Mouse (Mus musculus) heart, adult 2 months (tissue): Measurements from ENCODE around the gene Trim2. TPM values are rescaled to one million over a fixed set of nuclear protein-coding genes. Genes with fewer than 3 reads are reported as not detected.

Experiments used
- DNase-seq, 2 experiments: peaks; one replicate each; pipeline ENCODE4 v3.0.0; 2021
- H3K27ac ChIP-seq: fragments of 200-600 bp; 2 replicates; pipeline ENCODE4 v1.8.1; 2022
- H3K27me3 ChIP-seq: fragments of 200-500 bp; 2 replicates; pipeline ENCODE4 v1.6.1; 2012; ENCODE audit warnings: mild to moderate bottlenecking, low read length, inconsistent platforms, mixed read lengths; ENCODE audit not compliant: control insufficient read depth, insufficient read depth
- H3K36me3 ChIP-seq: fragments of 200-500 bp; 2 replicates; pipeline ENCODE4 v1.6.1; 2012; ENCODE audit warnings: low read length, inconsistent platforms; ENCODE audit not compliant: control insufficient read depth, insufficient read depth
- H3K4me1 ChIP-seq: fragments of 200-500 bp; 2 replicates; pipeline ENCODE4 v1.6.1; 2011; ENCODE audit warnings: low read length; ENCODE audit not compliant: control insufficient read depth, insufficient read depth
- H3K4me3 ChIP-seq: fragments of 200-600 bp; 2 replicates; pipeline ENCODE4 v1.8.1; 2022
- H3K79me2 ChIP-seq: fragments of 200-500 bp; replicated peaks from 2 replicates; pipeline ENCODE4 v1.6.1; 2012; ENCODE audit warnings: mild to moderate bottlenecking, inconsistent platforms, low read length, moderate library complexity, mixed read lengths; ENCODE audit not compliant: control insufficient read depth, insufficient read depth
- H3K9ac ChIP-seq: fragments of 200-500 bp; 2 replicates; pipeline ENCODE4 v1.6.1; 2012; ENCODE audit warnings: low read depth, mild to moderate bottlenecking, control low read depth, inconsistent platforms, low read length, mixed read lengths
- CTCF ChIP-seq: fragments of 200-600 bp; IDR thresholded peaks from 2 replicates; pipeline ENCODE4 v1.8.1; 2022; ENCODE audit warnings: antibody characterized with exemption, mild to moderate bottlenecking, moderate library complexity
- EP300 ChIP-seq: fragments of 200-500 bp; IDR thresholded peaks from 2 replicates; pipeline ENCODE4 v1.6.1; 2011; ENCODE audit warnings: low read depth, low read length, control low read depth; ENCODE audit not compliant: insufficient read depth
- POLR2A ChIP-seq: fragments of 200-500 bp; IDR thresholded peaks from 2 replicates; pipeline ENCODE4 v1.6.1; 2011; ENCODE audit warnings: mild to moderate bottlenecking, low read depth, low read length, control low read depth; ENCODE audit not compliant: insufficient read depth
- WGBS: fragments of 180-500 bp; shearing (Covaris S2); methylation state at CpG from one replicate; pipeline ENCODE4 v1.1.7; 2018; 5-methylcytosine and 5-hydroxymethylcytosine counted together
- intact Hi-C: fragments of 180-260 bp; cut with DNase I; formaldehyde crosslinking; loops from one replicate; pipeline ENCODE4 v1.15.1; 2025
- polyA plus RNA-seq: library from polyadenylated mRNA; depleted of rRNA; stranded (reverse); fragments of >200 nt; gene quantifications from 2 replicates; pipeline ENCODE4 v1.2.3, GENCODE M21; 2012
- total RNA-seq, 2 experiments: library from RNA; stranded (reverse); gene quantifications; 2 replicates each; pipeline ENCODE4 v1.2.3; 2021

Trim2 gene
- total and polyA plus RNA-seq, 3 experiments, result 4.7 to 5.7 (median 5.2) TPM

DNA sequence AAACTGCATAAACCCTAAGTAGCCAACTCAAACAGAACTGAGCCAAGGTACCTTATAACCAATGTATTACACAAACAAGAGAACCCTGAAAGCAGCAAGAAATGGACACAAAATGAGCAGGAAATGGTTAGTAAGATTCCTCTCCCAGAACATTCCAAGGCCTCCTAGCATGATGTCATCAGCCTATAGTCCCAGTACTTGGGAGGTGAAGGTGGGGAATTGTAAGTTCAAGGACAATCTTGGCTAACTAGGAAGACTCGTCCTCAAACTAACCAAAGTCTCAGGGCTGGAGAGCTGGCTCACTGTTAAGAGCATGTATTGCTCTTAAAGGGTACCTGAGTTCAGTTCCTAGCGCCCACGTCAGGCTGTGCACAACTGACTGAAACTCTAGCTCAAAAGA is 108.4 kb downstream of the Trim2 start:
- intact Hi-C loops, result no loop called here

GRCm38 (mm10) chr3:84193881-84194280 is 112.8 kb downstream of the Trim2 start:
- Histone ChIP-seq H3K4me1 (peaks cover 1% of the 10 kb centered on the region; the same call in 1 of the 2 replicates), H3K9ac (no peak overlapping the region), H3K27me3 (no peaks in the 10 kb centered on the region), H3K27ac (no peak overlapping the region), H3K4me3 (no peak overlapping the region), H3K79me2 (no peaks in the 10 kb centered on the region), H3K36me3 (no peaks in the 10 kb centered on the region)
- no peak for TF ChIP-seq POLR2A
- DNase-seq, result no peak
- WGBS, result 72% methylated on average over 4 of the region's 4 CpGs
- intact Hi-C loops, result no loop called here

More for the DNA sequence above, 108.4 kb downstream of the Trim2 start:
- Histone ChIP-seq H3K27ac (no peak overlapping the region), H3K4me1 (no peaks in the 10 kb centered on the region), H3K36me3 (no peaks in the 10 kb centered on the region), H3K4me3 (no peak overlapping the region), H3K9ac (no peak overlapping the region), H3K27me3 (no peaks in the 10 kb centered on the region), H3K79me2 (no peaks in the 10 kb centered on the region)
- no peak for DNase-seq
- WGBS, result 89% methylated on average over 3 of the region's 3 CpGs
- TF ChIP-seq CTCF (no peak), POLR2A (no peak), EP300 (no peak)

DNA sequence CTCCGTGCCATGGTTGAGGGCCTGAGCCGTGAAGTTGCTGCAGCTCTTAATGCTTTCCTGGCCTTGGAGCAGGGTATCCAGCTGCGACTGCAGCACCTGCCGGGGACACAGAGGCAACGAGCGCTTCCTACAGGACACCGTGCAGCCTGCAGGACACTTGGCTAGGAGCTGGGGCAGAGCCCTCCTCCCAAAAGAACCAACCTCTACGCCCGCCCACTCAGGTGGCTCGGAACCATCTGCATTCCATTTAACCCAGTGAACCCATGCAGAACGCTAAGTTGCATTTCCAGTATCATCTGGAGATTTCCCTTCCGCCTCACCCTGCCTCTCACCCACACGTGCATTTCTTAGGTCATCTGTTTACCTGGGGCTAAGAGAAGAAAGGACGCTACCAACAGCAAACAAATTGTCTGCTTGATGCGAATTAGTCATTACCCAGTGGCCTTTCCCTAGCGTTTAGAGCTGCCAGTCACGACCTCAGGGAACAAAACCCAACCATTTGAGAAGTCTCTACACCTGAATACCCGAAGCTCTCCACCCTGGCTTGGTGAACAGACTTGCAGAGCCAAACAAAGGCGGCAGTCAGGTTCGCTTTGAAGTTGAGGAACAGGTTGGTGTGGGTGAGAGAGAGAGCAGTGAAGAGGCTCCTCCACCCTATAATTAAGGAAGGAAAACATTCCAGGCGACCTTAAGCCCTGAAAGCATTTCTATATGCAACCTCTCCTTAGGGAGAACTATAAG is 115.4 kb downstream of the Trim2 start:
- H3K27ac ChIP-seq, result no peak overlapping the region
- no peak for TF ChIP-seq EP300
- peak; percentile 26; the same call in 1 of the 2 replicates for TF ChIP-seq CTCF
- no peak for TF ChIP-seq POLR2A
- DNase-seq, result no peak
- 67% methylated on average over 21 of the region's 21 CpGs for WGBS
- H3K79me2 ChIP-seq, result no peaks in the 10 kb centered on the region
- H3K4me1 ChIP-seq, result peaks cover 1% of the 10 kb centered on the region; the same call in 1 of the 2 replicates
- intact Hi-C loops, result no loop called here
- no peaks in the 10 kb centered on the region for H3K36me3 ChIP-seq
- no peak overlapping the region for H3K9ac ChIP-seq
- H3K27me3 ChIP-seq, result no peaks in the 10 kb centered on the region
- H3K4me3 ChIP-seq, result peak overlapping the region; percentile 57

DNA sequence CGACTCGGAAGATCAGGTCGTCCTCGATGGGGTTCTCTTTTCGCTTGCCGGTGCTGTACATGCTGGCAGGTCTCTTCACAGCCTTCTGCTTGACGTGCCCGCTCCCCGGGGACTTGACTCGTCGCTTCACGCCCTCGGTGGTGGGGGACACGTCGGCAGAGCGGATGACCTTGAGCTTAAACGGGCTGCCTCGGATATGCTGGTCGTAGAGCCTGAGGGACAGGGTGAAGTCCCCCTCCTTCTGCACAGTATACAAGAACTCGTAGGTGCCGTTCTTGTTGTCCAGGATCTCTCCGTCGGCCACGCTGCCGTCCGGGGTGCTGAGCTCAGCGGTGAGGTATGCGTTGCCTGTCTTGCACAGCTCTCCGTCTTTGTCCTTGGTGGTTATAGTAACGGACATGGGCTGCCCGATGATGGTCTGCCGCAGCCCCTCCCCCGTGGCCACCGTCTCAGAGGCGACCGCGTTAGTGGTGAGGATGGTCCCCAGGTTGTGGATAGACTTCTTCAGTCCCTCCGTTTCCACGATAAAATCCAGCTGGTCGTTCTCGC is 116.1 kb downstream of the Trim2 start:
- peak; percentile 30 to 43 for DNase-seq
- Histone ChIP-seq H3K9ac (peak overlapping the region; percentile 41), H3K27ac (peak overlapping the region; percentile 26; the same call in 1 of the 2 replicates), H3K4me3 (peak overlapping the region; percentile 57), H3K4me1 (peaks cover 1% of the 10 kb centered on the region; the same call in 1 of the 2 replicates), H3K27me3 (no peaks in the 10 kb centered on the region), H3K79me2 (no peaks in the 10 kb centered on the region), H3K36me3 (no peaks in the 10 kb centered on the region)
- TF ChIP-seq EP300, result no peak
- TF ChIP-seq POLR2A, result no peak
- TF ChIP-seq CTCF, result no peak
- 5% methylated on average over 41 of the region's 41 CpGs for WGBS
- intact Hi-C loops, result no loop called here

- Histone ChIP-seq H3K27me3 (no peaks in the 10 kb centered on the region), H3K27ac (no peak overlapping the region), H3K79me2 (no peaks in the 10 kb centered on the region), H3K9ac (no peak overlapping the region), H3K36me3 (no peaks in the 10 kb centered on the region), H3K4me3 (peak overlapping the region; percentile 57; the same call in 1 of the 2 replicates), H3K4me1 (peaks cover 1% of the 10 kb centered on the region; the same call in 1 of the 2 replicates)
- intact Hi-C loops, result no loop called here
- TF ChIP-seq POLR2A (no peak), CTCF (no peak), EP300 (no peak)
- 40% methylated on average over 10 of the region's 10 CpGs for WGBS
- no peak for DNase-seq
These were observed 117.0 kb downstream of the Trim2 start for GRCm38 (mm10) chr3:84189629-84190173.

DNA sequence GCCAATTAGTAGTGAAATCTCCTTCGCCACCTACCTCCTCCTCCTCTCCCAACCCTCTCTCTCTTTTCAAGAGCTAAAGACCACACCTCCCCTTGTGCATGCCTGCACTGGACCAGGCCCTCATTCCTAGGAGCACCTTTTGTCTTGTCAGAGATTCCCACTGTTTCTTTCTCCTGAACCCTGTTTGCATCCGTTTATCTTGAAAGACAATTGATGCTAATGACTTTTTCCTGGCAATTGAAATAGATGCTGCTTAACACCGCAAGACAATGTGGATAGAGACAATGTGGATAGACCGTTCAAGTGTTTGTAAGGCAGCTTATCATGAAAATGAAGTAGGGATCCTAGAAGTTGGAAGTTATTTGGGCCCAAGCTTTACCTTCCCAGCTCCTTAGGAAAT is 125.0 kb downstream of the Trim2 start:
- intact Hi-C loops, result no loop called here
- TF ChIP-seq POLR2A, result no peak
- TF ChIP-seq CTCF, result no peak
- TF ChIP-seq EP300, result no peak
- H3K9ac ChIP-seq, result no peak overlapping the region
- 78% methylated on average over 4 of the region's 4 CpGs for WGBS
- no peak overlapping the region for H3K4me3 ChIP-seq
- no peak overlapping the region for H3K27ac ChIP-seq
- H3K4me1 ChIP-seq, result no peaks in the 10 kb centered on the region
- DNase-seq, result no peak
- H3K27me3 ChIP-seq, result no peaks in the 10 kb centered on the region
- H3K36me3 ChIP-seq, result no peaks in the 10 kb centered on the region
- no peaks in the 10 kb centered on the region for H3K79me2 ChIP-seq
